In the genomic region with DNA sequence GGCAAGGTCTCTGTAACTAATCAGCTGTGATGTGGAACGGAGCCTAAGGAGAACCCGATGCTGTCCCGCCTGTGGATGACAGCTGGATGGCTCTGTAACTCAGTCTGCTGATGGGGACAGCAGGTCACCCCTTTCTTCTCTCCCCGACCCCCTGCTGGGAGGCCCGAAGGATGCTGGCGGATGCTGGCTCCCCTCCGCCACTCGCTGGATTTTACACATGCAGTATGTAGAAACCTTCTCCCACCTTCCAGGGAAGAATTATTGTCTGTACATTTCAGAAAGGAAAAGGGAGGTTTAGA, we compare ENCODE assay signal across 8 mouse cellular contexts. TPM values are rescaled to one million over a fixed set of nuclear protein-coding genes. Genes with fewer than 3 reads are reported as not detected.
A peak's percentile ranks its signal among the peaks of the same experiment; 100 is the strongest.
DNase-seq lines count a peak whose midpoint lies in the region; ATAC-seq lines count a peak whose summit lies in the region.

No protein-coding gene starts in this region.

- DNase-seq in heart, postnatal 4 days, result no peak
- DNase-seq in embryonic facial prominence, embryonic 10.5 days (ENCODE audit: low spot score), result peak; percentile 43
- DNase-seq in hindbrain, embryonic 11.5 days (ENCODE audit: low spot score), result peak; percentile 69
- DNase-seq in midbrain, embryonic 14.5 days, result peak; percentile 56
- no peak for DNase-seq in natural killer cell, adult 2 months (ENCODE audit: low spot score in 2 of 2)
- DNase-seq in kidney, adult 18-20 months, result no peak

- no peaks in the 10 kb centered on the region for H3K36me3 ChIP-seq in heart, embryonic 15.5 days
- H3K36me3 ChIP-seq in embryonic facial prominence, embryonic 10.5 days (replicated peaks), result no peaks in the 10 kb centered on the region
- H3K36me3 ChIP-seq in hindbrain, embryonic 11.5 days (ENCODE audit: control insufficient read depth, insufficient read depth, low read length), result no peaks in the 10 kb centered on the region
- H3K36me3 ChIP-seq in midbrain, embryonic 14.5 days (ENCODE audit: control insufficient read depth, insufficient read depth, low read length), result no peaks in the 10 kb centered on the region

- WGBS in heart, embryonic 15.5 days, result 31% methylated on average over 8 of the region's 8 CpGs
- WGBS in embryonic facial prominence, embryonic 10.5 days, result 7% methylated on average over 8 of the region's 8 CpGs
- WGBS in hindbrain, embryonic 11.5 days, result 4% methylated on average over 8 of the region's 8 CpGs
- 7% methylated on average over 8 of the region's 8 CpGs for WGBS in midbrain, embryonic 14.5 days

- H3K27me3 ChIP-seq in heart, embryonic 15.5 days, result peaks cover 13% of the 10 kb centered on the region
- H3K27me3 ChIP-seq in embryonic facial prominence, embryonic 10.5 days (replicated peaks; ENCODE audit: low read depth, poor library complexity, severe bottlenecking), result peaks cover 87% of the 10 kb centered on the region
- H3K27me3 ChIP-seq in hindbrain, embryonic 11.5 days (ENCODE audit: control insufficient read depth, insufficient read depth, low read length), result peaks cover 7% of the 10 kb centered on the region
- peaks cover 5% of the 10 kb centered on the region for H3K27me3 ChIP-seq in midbrain, embryonic 14.5 days (ENCODE audit: control insufficient read depth, insufficient read depth, low read length)

- H3K4me1 ChIP-seq in heart, embryonic 15.5 days (replicated peaks), result peaks cover 36% of the 10 kb centered on the region
- peaks cover 44% of the 10 kb centered on the region for H3K4me1 ChIP-seq in embryonic facial prominence, embryonic 10.5 days
- H3K4me1 ChIP-seq in hindbrain, embryonic 11.5 days (replicated peaks; ENCODE audit: control insufficient read depth, insufficient read depth, low read length), result peaks cover 8% of the 10 kb centered on the region
- H3K4me1 ChIP-seq in midbrain, embryonic 14.5 days (ENCODE audit: control insufficient read depth, insufficient read depth, low read length), result peaks cover 14% of the 10 kb centered on the region

- no peak for ATAC-seq in heart, embryonic 15.5 days (replicated peaks; ENCODE audit: insufficient number of reproducible peaks, insufficient read depth, low FRiP score, low read depth)
- peak; percentile 81 for ATAC-seq in hindbrain, embryonic 11.5 days (ENCODE audit: low FRiP score)
- ATAC-seq in midbrain, embryonic 14.5 days (ENCODE audit: low FRiP score, low TSS enrichment), result no peak
- no peak for ATAC-seq in CD4-positive, CD25-positive, alpha-beta regulatory T cell, adult 4 months

- no peak overlapping the region for H3K9ac ChIP-seq in heart, embryonic 15.5 days
- H3K9ac ChIP-seq in hindbrain, embryonic 11.5 days (ENCODE audit: low read depth, low read length), result peak overlapping the region; percentile 38; the same call in 1 of the 2 replicates
- H3K9ac ChIP-seq in midbrain, embryonic 14.5 days (replicated peaks; ENCODE audit: low read length), result no peak overlapping the region

- no peak overlapping the region for H3K27ac ChIP-seq in heart, embryonic 15.5 days
- 0 out of 2 replicates have a peak overlapping the region, but pooled peaks have one; percentile 1 for H3K27ac ChIP-seq in embryonic facial prominence, embryonic 10.5 days (replicated peaks)
- no peak overlapping the region for H3K27ac ChIP-seq in hindbrain, embryonic 11.5 days (ENCODE audit: low read depth, low read length)
- no peak overlapping the region for H3K27ac ChIP-seq in midbrain, embryonic 14.5 days (replicated peaks; ENCODE audit: low read depth, low read length)

- no peak overlapping the region for H3K4me3 ChIP-seq in heart, embryonic 15.5 days
- H3K4me3 ChIP-seq in embryonic facial prominence, embryonic 10.5 days, result peak overlapping the region; percentile 11
- no peak overlapping the region for H3K4me3 ChIP-seq in hindbrain, embryonic 11.5 days (ENCODE audit: low read depth, low read length)
- no peak overlapping the region for H3K4me3 ChIP-seq in midbrain, embryonic 14.5 days (replicated peaks; ENCODE audit: low read depth, low read length)

- H3K4me2 ChIP-seq in heart, embryonic 15.5 days, result peak overlapping the region; percentile 34
- peak overlapping the region; percentile 12; the same call in 1 of the 2 replicates for H3K4me2 ChIP-seq in hindbrain, embryonic 11.5 days (replicated peaks; ENCODE audit: low read depth, low read length)
- peak overlapping the region; percentile 13; the same call in 1 of the 2 replicates for H3K4me2 ChIP-seq in midbrain, embryonic 14.5 days (ENCODE audit: low read length)

- no peaks in the 10 kb centered on the region for H3K9me3 ChIP-seq in heart, embryonic 15.5 days (replicated peaks)
- H3K9me3 ChIP-seq in embryonic facial prominence, embryonic 10.5 days, result no peaks in the 10 kb centered on the region
- no peaks in the 10 kb centered on the region for H3K9me3 ChIP-seq in hindbrain, embryonic 11.5 days (ENCODE audit: control insufficient read depth, low read length)
- no peaks in the 10 kb centered on the region for H3K9me3 ChIP-seq in midbrain, embryonic 14.5 days (ENCODE audit: control insufficient read depth, low read length)

RNA-seq across cellular contexts. Expression of gene Pgf, which starts 4.7 kb away (rescaled TPM):
- polyA plus RNA-seq in heart, embryonic 15.5 days (2015; fragmentation: Nextera tagmentation; extraction: Ambion mirVana), result 8.9 and 9.5 TPM in 2 replicates
- 1 to 10 TPM; 3.7 to 4.9 TPM for total RNA-seq in heart, postnatal 4 days (2021)
- 9.3 and 9.8 TPM in 2 replicates for polyA plus RNA-seq in embryonic facial prominence, embryonic 10.5 days (2016; fragmentation: Nextera tagmentation; extraction: Ambion mirVana)
- polyA plus RNA-seq in hindbrain, embryonic 11.5 days (2014; fragmentation: Nextera tagmentation; extraction: Ambion mirVana), result 5.4 and 7.8 TPM in 2 replicates
- polyA plus RNA-seq in midbrain, embryonic 14.5 days (2014; fragmentation: Nextera tagmentation; extraction: Ambion mirVana), result 6.0 and 7.1 TPM in 2 replicates
- polyA plus RNA-seq in CD4-positive, CD25-positive, alpha-beta regulatory T cell, adult 4 months (2017; shearing (Covaris generic)), result not detected

RNA-seq across cellular contexts. Expression of gene Rps6kl1, which starts 31.2 kb away (rescaled TPM):
- 0.87 and 1.9 TPM in 2 replicates for polyA plus RNA-seq in heart, embryonic 15.5 days (2015; fragmentation: Nextera tagmentation; extraction: Ambion mirVana)
- 1 to 10 TPM; 2.3 to 3.0 TPM for total RNA-seq in heart, postnatal 4 days (2021)
- 2.0 and 2.2 TPM in 2 replicates for polyA plus RNA-seq in embryonic facial prominence, embryonic 10.5 days (2016; fragmentation: Nextera tagmentation; extraction: Ambion mirVana)
- polyA plus RNA-seq in hindbrain, embryonic 11.5 days (2014; fragmentation: Nextera tagmentation; extraction: Ambion mirVana), result 2.3 and 2.6 TPM in 2 replicates
- 22.2 and 27.1 TPM in 2 replicates for polyA plus RNA-seq in midbrain, embryonic 14.5 days (2014; fragmentation: Nextera tagmentation; extraction: Ambion mirVana)
- under 1 TPM; 0.28 to 0.43 TPM for polyA plus RNA-seq in CD4-positive, CD25-positive, alpha-beta regulatory T cell, adult 4 months (2017; shearing (Covaris generic))

RNA-seq across cellular contexts. Expression of gene Eif2b2, which starts 37.0 kb away (rescaled TPM):
- polyA plus RNA-seq in heart, embryonic 15.5 days (2015; fragmentation: Nextera tagmentation; extraction: Ambion mirVana), result 50.1 and 62.3 TPM in 2 replicates
- 10 to 100 TPM; 55.0 to 55.9 TPM for total RNA-seq in heart, postnatal 4 days (2021)
- polyA plus RNA-seq in embryonic facial prominence, embryonic 10.5 days (2016; fragmentation: Nextera tagmentation; extraction: Ambion mirVana), result 119 and 122 TPM in 2 replicates
- polyA plus RNA-seq in hindbrain, embryonic 11.5 days (2014; fragmentation: Nextera tagmentation; extraction: Ambion mirVana), result 90.0 and 103 TPM in 2 replicates
- 77.1 and 78.7 TPM in 2 replicates for polyA plus RNA-seq in midbrain, embryonic 14.5 days (2014; fragmentation: Nextera tagmentation; extraction: Ambion mirVana)
- polyA plus RNA-seq in CD4-positive, CD25-positive, alpha-beta regulatory T cell, adult 4 months (2017; shearing (Covaris generic)), result 10 to 100 TPM; 67.3 to 94.7 TPM

Comparison
In these comparisons a context has a peak if more than half of its experiments do, and no peak if none do; other contexts are left out.
1. DNase-seq: peak in embryonic facial prominence, embryonic 10.5 days (single experiment), hindbrain, embryonic 11.5 days (single experiment) and midbrain, embryonic 14.5 days (single experiment); none in heart, postnatal 4 days (single experiment), natural killer cell, adult 2 months (0 of 2) and kidney, adult 18-20 months (single experiment).
2. Peak in every context shown above with its lines, with median percentiles within 50 percentile points of each other: H3K4me2 ChIP-seq.